ENCODE assay signal across 10 mouse cellular contexts in the genomic region with DNA sequence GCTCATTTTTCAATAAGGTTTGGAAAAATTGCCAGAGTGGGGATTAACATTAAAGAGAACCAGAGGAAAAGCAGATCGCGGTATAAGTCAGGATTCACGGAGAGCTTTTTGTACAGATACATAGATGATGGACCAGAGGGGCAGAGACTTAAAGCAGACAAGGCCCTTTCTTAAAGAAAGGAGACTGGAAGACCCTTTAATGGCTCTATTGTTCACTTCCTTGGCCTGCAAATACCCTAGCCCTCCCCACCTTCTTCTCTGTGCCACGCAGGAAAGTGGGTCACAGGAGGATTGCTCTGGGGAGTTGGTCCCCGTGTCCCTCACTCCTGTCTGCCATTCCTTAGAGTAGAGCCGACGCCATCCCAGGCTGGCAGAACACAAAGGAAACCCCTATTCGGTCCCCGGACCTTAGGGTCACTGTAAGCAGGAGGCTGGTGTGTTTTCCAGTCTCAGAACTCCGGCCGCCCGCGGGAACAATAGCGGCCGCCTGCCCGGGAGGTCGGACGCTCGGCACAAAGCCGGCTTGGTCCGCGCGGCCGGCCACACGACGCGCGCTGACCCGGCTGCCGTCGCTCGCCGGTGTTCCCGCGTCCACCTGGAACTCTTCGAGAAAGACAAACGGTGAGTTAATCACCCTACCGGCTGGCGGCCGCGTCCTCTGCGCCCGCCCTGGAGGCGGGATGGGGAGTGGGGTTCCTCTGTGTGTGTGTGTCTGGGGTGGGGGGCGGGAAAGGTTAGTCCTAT. TPM values are rescaled to one million over a fixed set of nuclear protein-coding genes. Genes with fewer than 3 reads are reported as not detected.
A peak's percentile ranks its signal among the peaks of the same experiment; 100 is the strongest.
DNase-seq lines count a peak whose midpoint lies in the region; ATAC-seq and TF ChIP-seq lines count a peak whose summit lies in the region.
"Had no signal": no experiment of that assay in that cellular context is flagged by ENCODE, and none has a peak within 500 bp of the region (broad histone marks: within the 10 kb centered on the region; RNA-seq: fewer than 3 reads in every experiment).

No protein-coding gene starts in this region.

- no peak for ATAC-seq in hindbrain, postnatal 0 days
- no peak for ATAC-seq in midbrain, postnatal 0 days (ENCODE audit: low FRiP score)

- H3K36me3 ChIP-seq in kidney, adult 2 months (ENCODE audit: control insufficient read depth, insufficient read depth, low read length): no peaks in the 10 kb centered on the region
- no peaks in the 10 kb centered on the region for H3K36me3 ChIP-seq in hindbrain, postnatal 0 days (ENCODE audit: insufficient read depth, low read length)
- H3K36me3 ChIP-seq in midbrain, postnatal 0 days (ENCODE audit: insufficient read depth, low read length): no peaks in the 10 kb centered on the region
- H3K36me3 ChIP-seq: G1E had no signal

- 0 out of 2 replicates have a peak, but pooled peaks cover 3% of the 10 kb centered on the region for H3K4me1 ChIP-seq in kidney, adult 2 months (ENCODE audit: control insufficient read depth, insufficient read depth, low read length)
- no peaks in the 10 kb centered on the region for H3K4me1 ChIP-seq in hindbrain, postnatal 0 days (ENCODE audit: insufficient read depth, low read length)
- H3K4me1 ChIP-seq in midbrain, postnatal 0 days (ENCODE audit: insufficient read depth, low read length): no peaks in the 10 kb centered on the region

- no peak for TF ChIP-seq POLR2A in kidney, adult 2 months (IDR thresholded peaks at IDR 0.05; ENCODE audit: low read depth, low read length)

- no peak overlapping the region for H3K27ac ChIP-seq in kidney, adult 2 months (ENCODE audit: insufficient read depth, low read depth, low read length)
- H3K27ac ChIP-seq in hindbrain, postnatal 0 days: no peak overlapping the region; the same call in 1 of the 2 replicates
- no peak overlapping the region for H3K27ac ChIP-seq in midbrain, postnatal 0 days (ENCODE audit: low read depth, low read length)

- peak overlapping the region; percentile 52 for H3K4me2 ChIP-seq in hindbrain, postnatal 0 days (ENCODE audit: low read depth, low read length)
- peak overlapping the region; percentile 33 for H3K4me2 ChIP-seq in midbrain, postnatal 0 days (ENCODE audit: low read depth, low read length, poor library complexity, severe bottlenecking)

- no peaks in the 10 kb centered on the region for H3K9me3 ChIP-seq in hindbrain, postnatal 0 days (ENCODE audit: low read length)
- no peaks in the 10 kb centered on the region for H3K9me3 ChIP-seq in midbrain, postnatal 0 days (ENCODE audit: low read length)

- H3K4me3 ChIP-seq in kidney, adult 2 months (ENCODE audit: insufficient read depth, low read depth, low read length): peak overlapping the region; percentile 22; the same call in 1 of the 2 replicates
- peak overlapping the region; percentile 32 for H3K4me3 ChIP-seq in hindbrain, postnatal 0 days (ENCODE audit: low read length)
- H3K4me3 ChIP-seq in midbrain, postnatal 0 days (ENCODE audit: low read depth, low read length): peak overlapping the region; percentile 12

- H3K9ac ChIP-seq in hindbrain, postnatal 0 days (replicated peaks; ENCODE audit: low read length): peak overlapping the region; percentile 38; the same call in 1 of the 2 replicates
- no peak overlapping the region for H3K9ac ChIP-seq in midbrain, postnatal 0 days (replicated peaks; ENCODE audit: low read length, poor library complexity, severe bottlenecking)

- no peak for TF ChIP-seq CTCF in kidney, adult 2 months (conservative IDR thresholded peaks at IDR 0.05; ENCODE audit: insufficient read depth, insufficient read length, low read depth, low read length)
- no peak for TF ChIP-seq CTCF in hindbrain, postnatal 0 days (IDR thresholded peaks at IDR 0.05; ENCODE audit: low read depth)
- TF ChIP-seq CTCF in midbrain, postnatal 0 days (IDR thresholded peaks at IDR 0.05): no peak

- 12% methylated on average over 45 of the region's 45 CpGs for WGBS in kidney, adult 2 months
- WGBS in hindbrain, postnatal 0 days: 2% methylated on average over 45 of the region's 45 CpGs
- WGBS in midbrain, postnatal 0 days: 2% methylated on average over 45 of the region's 45 CpGs

- DNase-seq in kidney, adult 2 months: no peak
- DNase-seq in kidney, adult 9 months: no peak
- DNase-seq in embryo, embryonic 9.5 days (ENCODE audit: extremely low spot score): peak; percentile 81
- peak; percentile 13 for DNase-seq in hindbrain, postnatal 0 days (ENCODE audit: low spot score)
- no peak for DNase-seq in midbrain, postnatal 0 days (ENCODE audit: low spot score)
- DNase-seq in adrenal gland, postnatal 10 days: no peak
- no peak for DNase-seq in frontal cortex, adult 2 months (ENCODE audit: extremely low spot score in 1 of 2, low spot score in 1 of 2)
- DNase-seq in lung, postnatal 4 days: no peak

- H3K27me3 ChIP-seq in kidney, adult 2 months (replicated peaks; ENCODE audit: control insufficient read depth, insufficient read depth, low read length): peaks cover 4% of the 10 kb centered on the region; the same call in 1 of the 2 replicates
- H3K27me3 ChIP-seq in hindbrain, postnatal 0 days (ENCODE audit: insufficient read depth, low read length): peaks cover 72% of the 10 kb centered on the region
- peaks cover 87% of the 10 kb centered on the region for H3K27me3 ChIP-seq in midbrain, postnatal 0 days (ENCODE audit: insufficient read depth, low read length)

RNA-seq across cellular contexts. Expression of gene Hoxd1, which starts 10.2 kb away (rescaled TPM):
- 0.04 and 0.08 TPM in 2 replicates for polyA plus RNA-seq in kidney, adult 2 months (2012; rRNA removed)
- total RNA-seq in hindbrain, postnatal 0 days (2014; rRNA removed): 0.26 and 1.7 TPM in 2 replicates
- polyA plus RNA-seq in hindbrain, postnatal 0 days (2015; fragmentation: Nextera tagmentation; extraction: Ambion mirVana): 0.43 and 0.46 TPM in 2 replicates
- not detected in 2 replicates for total RNA-seq in midbrain, postnatal 0 days (2014; rRNA removed)
- polyA plus RNA-seq in midbrain, postnatal 0 days (2015; fragmentation: Nextera tagmentation; extraction: Ambion mirVana): not detected in 2 replicates
- total RNA-seq in adrenal gland, postnatal 10 days (2021): not detected
- 0.08 and 0.13 TPM in 2 replicates for polyA plus RNA-seq in frontal cortex, adult 2 months (2012; rRNA removed)
- total RNA-seq: left cerebral cortex, postnatal 36 days had no signal
- polyA plus RNA-seq: G1E had no signal

RNA-seq across cellular contexts. Expression of gene Gm28230, which starts 26.1 kb away (rescaled TPM):
- 5.5 and 7.8 TPM in 2 replicates for polyA plus RNA-seq in kidney, adult 2 months (2012; rRNA removed)
- 1.3 and 3.5 TPM in 2 replicates for total RNA-seq in hindbrain, postnatal 0 days (2014; rRNA removed)
- 0.37 and 0.70 TPM in 2 replicates for polyA plus RNA-seq in hindbrain, postnatal 0 days (2015; fragmentation: Nextera tagmentation; extraction: Ambion mirVana)
- total RNA-seq in midbrain, postnatal 0 days (2014; rRNA removed): not detected in 2 replicates
- polyA plus RNA-seq in midbrain, postnatal 0 days (2015; fragmentation: Nextera tagmentation; extraction: Ambion mirVana): not detected in 2 replicates
- total RNA-seq in adrenal gland, postnatal 10 days (2021): 1 to 10 TPM in 1 of 2 experiments, under 1 TPM in 1; 0.69 to 1.7 TPM
- polyA plus RNA-seq in frontal cortex, adult 2 months (2012; rRNA removed): 0.04 TPM in 1 of 2 replicates, not detected in the other
- total RNA-seq: left cerebral cortex, postnatal 36 days had no signal

RNA-seq across cellular contexts. Expression of gene Hoxd4, which starts 40.9 kb away (rescaled TPM):
- polyA plus RNA-seq in kidney, adult 2 months (2012; rRNA removed): 20.3 and 31.4 TPM in 2 replicates
- total RNA-seq in hindbrain, postnatal 0 days (2014; rRNA removed): 13.9 and 18.1 TPM in 2 replicates
- polyA plus RNA-seq in hindbrain, postnatal 0 days (2015; fragmentation: Nextera tagmentation; extraction: Ambion mirVana): 1.6 and 1.9 TPM in 2 replicates
- total RNA-seq in midbrain, postnatal 0 days (2014; rRNA removed): 1.2 TPM in 1 of 2 replicates, not detected in the other
- not detected in 2 replicates for polyA plus RNA-seq in midbrain, postnatal 0 days (2015; fragmentation: Nextera tagmentation; extraction: Ambion mirVana)
- 10 to 100 TPM in 1 of 2 experiments, 1 to 10 TPM in 1; 7.0 to 18.8 TPM for total RNA-seq in adrenal gland, postnatal 10 days (2021)
- polyA plus RNA-seq in frontal cortex, adult 2 months (2012; rRNA removed): not detected in 2 replicates
- total RNA-seq: left cerebral cortex, postnatal 36 days had no signal

RNA-seq across cellular contexts. Expression of gene Hoxd3, which starts 40.9 kb away (rescaled TPM):
- polyA plus RNA-seq in kidney, adult 2 months (2012; rRNA removed): 10.2 and 10.7 TPM in 2 replicates
- 31.3 and 36.8 TPM in 2 replicates for total RNA-seq in hindbrain, postnatal 0 days (2014; rRNA removed)
- 25.2 and 26.3 TPM in 2 replicates for polyA plus RNA-seq in hindbrain, postnatal 0 days (2015; fragmentation: Nextera tagmentation; extraction: Ambion mirVana)
- total RNA-seq in midbrain, postnatal 0 days (2014; rRNA removed): 11.6 TPM in 1 of 2 replicates, not detected in the other
- polyA plus RNA-seq in midbrain, postnatal 0 days (2015; fragmentation: Nextera tagmentation; extraction: Ambion mirVana): not detected in 2 replicates
- under 1 TPM; 0.33 to 0.42 TPM for total RNA-seq in adrenal gland, postnatal 10 days (2021)
- polyA plus RNA-seq in frontal cortex, adult 2 months (2012; rRNA removed): not detected in 2 replicates
- total RNA-seq: left cerebral cortex, postnatal 36 days had no signal

RNA-seq across cellular contexts. Expression of gene Hoxd8, which starts 48.2 kb away (rescaled TPM):
- polyA plus RNA-seq in kidney, adult 2 months (2012; rRNA removed): 45.8 and 46.2 TPM in 2 replicates
- total RNA-seq in hindbrain, postnatal 0 days (2014; rRNA removed): 0.37 and 9.2 TPM in 2 replicates
- 0.21 TPM in 1 of 2 replicates, not detected in the other for polyA plus RNA-seq in hindbrain, postnatal 0 days (2015; fragmentation: Nextera tagmentation; extraction: Ambion mirVana)
- 0.05 TPM in 1 of 2 replicates, not detected in the other for total RNA-seq in midbrain, postnatal 0 days (2014; rRNA removed)
- not detected in 2 replicates for polyA plus RNA-seq in midbrain, postnatal 0 days (2015; fragmentation: Nextera tagmentation; extraction: Ambion mirVana)
- total RNA-seq in adrenal gland, postnatal 10 days (2021): 10 to 100 TPM; 25.0 to 26.2 TPM
- polyA plus RNA-seq in frontal cortex, adult 2 months (2012; rRNA removed): 0.04 and 0.06 TPM in 2 replicates
- total RNA-seq: G1E; left cerebral cortex, postnatal 36 days had no signal
- polyA plus RNA-seq: G1E had no signal

Comparison
In these comparisons a context has a peak if more than half of its experiments do, and no peak if none do; other contexts are left out.
1. DNase-seq: peak in embryo, embryonic 9.5 days (single experiment) and hindbrain, postnatal 0 days (single experiment); none in kidney, adult 2 months (single experiment), kidney, adult 9 months (single experiment), midbrain, postnatal 0 days (single experiment), adrenal gland, postnatal 10 days (single experiment), frontal cortex, adult 2 months (0 of 2) and lung, postnatal 4 days (0 of 2).
2. Peak in every context shown above with its lines, with median percentiles within 50 percentile points of each other: H3K4me3 ChIP-seq.